Mouse (Mus musculus) megakaryocyte progenitor cell, adult 5-6 weeks (primary cell): ENCODE measurements around the gene Acaca. TPM values are rescaled to one million over a fixed set of nuclear protein-coding genes. Genes with fewer than 3 reads are reported as not detected.
"Not testable (repeated sequence)": the region's sequence is repeated elsewhere in the genome, so short reads cannot be mapped to it uniquely, and the experiment has no call there.

Experiments
- ATAC-seq: replicated peaks from 2 replicates; pipeline ENCODE4 v1.8.0; 2016; ENCODE audit warnings: mild to moderate bottlenecking, moderate TSS enrichment, inconsistent platforms; ENCODE audit not compliant: poor library complexity
- total RNA-seq, 2 experiments: library from RNA; stranded (forward) in 1 of 2; stranded (reverse) in 1 of 2; fragments of 157-497, 149-512 nt in 1 of 2; fragments of 200-1000 nt in 1 of 2; gene quantifications; 2 replicates each; pipeline versions ENCODE4 v1.2.3 to v1.2.4; 2015 to 2017

The Acaca gene
- total RNA-seq, 2 experiments from 2014 or later: 32.8 to 33.0 TPM

- no peak for ATAC-seq
Observed at GRCm38 (mm10) chr11:84306158-84306742, 176.8 kb downstream of the Acaca start.

GRCm38 (mm10) chr11:84324032-84324752 is 194.7 kb downstream of the Acaca start:
- ATAC-seq: no peak

GRCm38 (mm10) chr11:84327086-84327485 is 197.6 kb downstream of the Acaca start:
- no peak for ATAC-seq

- ATAC-seq: no peak
Observed at GRCm38 (mm10) chr11:84332384-84332783, 202.9 kb downstream of the Acaca start.

GRCm38 (mm10) chr11:84332860-84333259 is 203.4 kb downstream of the Acaca start:
- no peak for ATAC-seq

- ATAC-seq: not testable (repeated sequence)
Observed at GRCm38 (mm10) chr11:84338273-84338672, 208.8 kb downstream of the Acaca start.

GRCm38 (mm10) chr11:84340630-84341029 is 211.2 kb downstream of the Acaca start:
- no peak for ATAC-seq

GRCm38 (mm10) chr11:84344522-84345236 is 215.2 kb downstream of the Acaca start:
- no peak for ATAC-seq

- ATAC-seq: no peak
Observed at GRCm38 (mm10) chr11:84347766-84348165, 218.3 kb downstream of the Acaca start.

GRCm38 (mm10) chr11:84348843-84349825 is 219.7 kb downstream of the Acaca start:
- peak; percentile 38; the same call in 1 of the 2 replicates for ATAC-seq

GRCm38 (mm10) chr11:84351150-84351549 is 221.7 kb downstream of the Acaca start:
- peak; percentile 89 for ATAC-seq

- no peak for ATAC-seq
Observed at GRCm38 (mm10) chr11:84353058-84353726, 223.7 kb downstream of the Acaca start.

- no peak for ATAC-seq
Observed at GRCm38 (mm10) chr11:84357304-84357703, 227.8 kb downstream of the Acaca start.

GRCm38 (mm10) chr11:84357771-84358170 is 228.3 kb downstream of the Acaca start:
- ATAC-seq: no peak

- no peak for ATAC-seq
Observed at GRCm38 (mm10) chr11:84361551-84361950, 232.1 kb downstream of the Acaca start.

GRCm38 (mm10) chr11:84362633-84363243 is 233.3 kb downstream of the Acaca start:
- no peak for ATAC-seq

GRCm38 (mm10) chr11:84365313-84365712 is 235.8 kb downstream of the Acaca start:
- no peak for ATAC-seq

GRCm38 (mm10) chr11:84368902-84369301 is 239.4 kb downstream of the Acaca start:
- no peak for ATAC-seq

- ATAC-seq: no peak
Observed at GRCm38 (mm10) chr11:84373122-84373521, 243.7 kb downstream of the Acaca start.
